Mouse (Mus musculus) intestine, embryonic 14.5 days (tissue): ENCODE data around the gene Mpz. TPM values are rescaled to one million over a fixed set of nuclear protein-coding genes. Genes with fewer than 3 reads are reported as not detected.

Experiments used
- ATAC-seq: fragments of 200-750 bp; cut with Nextera tagmentation; replicated peaks from 2 replicates; pipeline ENCODE4 v1.8.0; 2017; ENCODE audit warnings: low read depth, moderate number of reproducible peaks, moderate TSS enrichment, moderate library complexity; ENCODE audit not compliant: low FRiP score, low TSS enrichment
- DNase-seq: peaks from one replicate; pipeline ENCODE4 v3.0.0-alpha.2; 2018; ENCODE audit warnings: low spot score
- H3K27ac ChIP-seq: fragments of 300-500 bp; sonication (generic); 2 replicates; pipeline ENCODE4 v1.5.1; 2014; ENCODE audit warnings: low read depth, mild to moderate bottlenecking, control low read depth
- H3K27me3 ChIP-seq: fragments of 300-500 bp; sonication (generic); replicated peaks from 2 replicates; pipeline ENCODE4 v1.6.1; 2014; ENCODE audit warnings: low read length, control low read depth; ENCODE audit not compliant: control insufficient read depth, insufficient read depth
- H3K36me3 ChIP-seq: fragments of 300-500 bp; sonication (generic); 2 replicates; pipeline ENCODE4 v1.6.1; 2014; ENCODE audit warnings: low read length, control low read depth; ENCODE audit not compliant: control insufficient read depth, insufficient read depth
- H3K4me1 ChIP-seq: fragments of 300-500 bp; sonication (generic); replicated peaks from 2 replicates; pipeline ENCODE4 v1.6.1; 2014; ENCODE audit warnings: low read length, control low read depth, mixed read lengths; ENCODE audit not compliant: control insufficient read depth, insufficient read depth
- H3K4me2 ChIP-seq: fragments of 300-500 bp; sonication (generic); 2 replicates; pipeline ENCODE4 v1.6.1; 2014; ENCODE audit warnings: low read length
- H3K4me3 ChIP-seq: fragments of 300-500 bp; sonication (generic); 2 replicates; pipeline ENCODE4 v1.5.1; 2014; ENCODE audit warnings: low read depth, low read length, control low read depth, mixed read lengths
- H3K9ac ChIP-seq: fragments of 300-500 bp; sonication (generic); 2 replicates; pipeline ENCODE4 v1.6.1; 2014; ENCODE audit warnings: mild to moderate bottlenecking, low read length
- H3K9me3 ChIP-seq: fragments of 300-500 bp; sonication (generic); 2 replicates; pipeline ENCODE4 v1.6.1; 2016; ENCODE audit warnings: low read length, control low read depth; ENCODE audit not compliant: control insufficient read depth
- WGBS: fragments of 180-500 bp; shearing (Covaris S2); extraction: QIAGEN DNeasy Blood & Tissue Kit; methylation state at CpG from one replicate; pipeline ENCODE4 v1.1.7; 2014; 5-methylcytosine and 5-hydroxymethylcytosine counted together
- polyA plus RNA-seq: library from polyadenylated mRNA; unstranded; fragments of >200 nt; fragmentation: Nextera tagmentation; extraction: Ambion mirVana; gene quantifications from 2 replicates; pipeline ENCODE4 v1.2.1, GENCODE M21; 2014

Gene Mpz
- polyA plus RNA-seq, 1 experiment from 2014 or later = 0.49 TPM

DNA sequence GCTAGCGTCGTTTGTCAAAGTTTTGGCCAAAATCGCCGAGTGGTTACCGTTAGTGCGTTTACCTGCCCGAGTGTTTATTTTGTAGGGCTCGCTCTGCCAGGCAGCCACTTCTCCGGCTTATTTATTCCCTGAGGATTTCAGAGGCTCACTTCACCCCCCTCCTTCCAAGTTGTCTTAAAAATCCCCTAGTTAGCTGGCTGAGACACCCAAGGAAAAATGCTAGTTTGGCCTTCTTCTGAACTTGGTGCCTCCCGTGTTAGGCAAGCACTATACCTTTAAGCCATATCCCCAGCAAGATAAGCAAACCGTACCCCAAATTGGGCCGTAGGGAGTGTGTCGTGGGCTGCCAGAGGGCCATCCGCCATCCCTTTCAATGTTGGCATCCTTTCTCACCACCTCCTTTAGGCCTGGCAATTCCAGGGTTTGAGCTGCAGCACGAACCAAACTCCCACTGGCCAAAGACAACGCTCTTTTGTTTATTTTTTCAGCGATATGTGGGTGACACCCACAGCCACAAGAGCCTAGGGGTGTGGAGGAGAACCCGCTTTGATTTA is 404 bp downstream of the Mpz start:
- no peaks in the 10 kb centered on the region for H3K27me3 ChIP-seq
- peak overlapping the region; percentile 78 for H3K4me2 ChIP-seq
- no peaks in the 10 kb centered on the region for H3K9me3 ChIP-seq
- H3K9ac ChIP-seq = peak overlapping the region; percentile 40
- 5% methylated on average over 18 of the region's 18 CpGs for WGBS
- no peak for DNase-seq
- peak overlapping the region; percentile 86 for H3K4me3 ChIP-seq
- peak overlapping the region; percentile 20; the same call in 1 of the 2 replicates for H3K27ac ChIP-seq
- H3K36me3 ChIP-seq = peaks cover under 1% of the 10 kb centered on the region; the same call in 1 of the 2 replicates
- peaks cover 10% of the 10 kb centered on the region for H3K4me1 ChIP-seq
- peak; percentile 52; the same call in 1 of the 2 replicates for ATAC-seq

DNA sequence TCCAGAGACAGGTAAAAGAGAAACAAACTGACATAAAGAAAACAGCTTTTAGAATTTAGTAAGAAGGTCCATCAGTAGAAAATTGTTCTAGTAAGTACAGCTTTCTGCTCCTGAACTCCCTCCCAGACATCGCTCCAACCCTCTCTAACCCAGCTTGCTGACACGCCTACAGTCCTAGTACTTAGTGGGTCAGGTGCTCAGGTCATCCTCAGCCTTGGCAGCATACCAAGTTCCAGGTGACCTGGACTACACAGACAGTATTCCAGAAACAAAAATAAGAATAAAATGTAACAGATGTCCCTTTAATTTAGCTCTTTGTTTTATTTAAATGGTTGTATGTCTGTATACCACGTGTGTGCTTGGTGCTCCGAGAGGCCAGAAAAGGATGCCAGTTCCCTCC is 1.5 kb downstream of the Mpz start:
- Histone ChIP-seq H3K9ac (no peak overlapping the region), H3K4me2 (no peak overlapping the region), H3K36me3 (no peaks in the 10 kb centered on the region), H3K27me3 (no peaks in the 10 kb centered on the region; the same call in 1 of the 2 replicates), H3K27ac (no peak overlapping the region), H3K4me1 (peaks cover 10% of the 10 kb centered on the region), H3K9me3 (no peaks in the 10 kb centered on the region), H3K4me3 (no peak overlapping the region)
- WGBS = 84% methylated on average over 4 of the region's 4 CpGs
- ATAC-seq (no peak), DNase-seq (no peak)

DNA sequence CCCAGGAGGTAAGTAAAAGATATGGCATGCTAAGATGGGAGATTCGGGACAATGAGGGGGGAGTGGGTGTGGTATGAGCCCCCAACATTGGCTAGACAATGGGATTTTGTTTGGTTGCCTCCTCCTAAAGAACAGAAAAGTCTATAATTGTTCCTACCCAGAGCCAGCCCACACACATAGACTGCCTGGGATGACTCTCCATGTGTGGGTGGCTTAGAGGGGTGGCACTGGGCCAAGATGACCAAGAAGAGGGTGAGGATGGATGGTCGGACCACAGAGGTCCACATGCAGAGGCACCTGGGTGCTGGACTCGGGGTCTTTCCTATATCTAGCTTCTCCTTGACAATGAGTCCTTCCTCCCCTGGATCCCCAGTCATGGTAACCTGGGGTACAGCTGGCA is 6.1 kb downstream of the Mpz start:
- Histone ChIP-seq H3K4me1 (peaks cover 13% of the 10 kb centered on the region), H3K9ac (no peak overlapping the region), H3K36me3 (no peaks in the 10 kb centered on the region), H3K9me3 (no peaks in the 10 kb centered on the region), H3K4me2 (no peak overlapping the region), H3K4me3 (no peak overlapping the region), H3K27ac (no peak overlapping the region), H3K27me3 (peaks cover 19% of the 10 kb centered on the region)
- WGBS = 73% methylated on average over 3 of the region's 3 CpGs
- no peak for ATAC-seq
- DNase-seq = no peak

DNA sequence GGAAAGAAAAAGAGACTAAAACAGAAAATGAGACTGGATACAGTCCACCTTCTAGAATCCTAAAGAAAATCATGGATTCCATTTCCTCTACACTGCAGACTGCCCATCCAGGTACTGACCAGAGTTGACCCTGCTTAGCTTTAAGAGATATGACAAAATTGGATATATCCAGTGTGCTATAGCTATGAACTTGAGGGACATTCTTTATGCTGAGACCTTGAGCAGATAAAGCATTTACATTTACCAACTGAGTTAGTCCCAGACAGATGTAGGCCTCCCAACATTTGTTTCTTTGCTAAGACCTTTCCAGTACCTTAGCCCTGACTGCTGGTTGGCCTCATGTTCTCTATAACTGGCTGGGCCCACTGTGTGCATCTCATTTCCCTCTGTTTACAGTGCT is 7.5 kb downstream of the Mpz start:
- H3K36me3 ChIP-seq = no peaks in the 10 kb centered on the region
- no peak overlapping the region for H3K27ac ChIP-seq
- no peak overlapping the region for H3K9ac ChIP-seq
- no peak overlapping the region for H3K4me3 ChIP-seq
- peaks cover 19% of the 10 kb centered on the region for H3K27me3 ChIP-seq
- no peak overlapping the region for H3K4me2 ChIP-seq
- no peaks in the 10 kb centered on the region for H3K9me3 ChIP-seq
- ATAC-seq = no peak
- peaks cover 13% of the 10 kb centered on the region for H3K4me1 ChIP-seq
- no peak for DNase-seq

DNA sequence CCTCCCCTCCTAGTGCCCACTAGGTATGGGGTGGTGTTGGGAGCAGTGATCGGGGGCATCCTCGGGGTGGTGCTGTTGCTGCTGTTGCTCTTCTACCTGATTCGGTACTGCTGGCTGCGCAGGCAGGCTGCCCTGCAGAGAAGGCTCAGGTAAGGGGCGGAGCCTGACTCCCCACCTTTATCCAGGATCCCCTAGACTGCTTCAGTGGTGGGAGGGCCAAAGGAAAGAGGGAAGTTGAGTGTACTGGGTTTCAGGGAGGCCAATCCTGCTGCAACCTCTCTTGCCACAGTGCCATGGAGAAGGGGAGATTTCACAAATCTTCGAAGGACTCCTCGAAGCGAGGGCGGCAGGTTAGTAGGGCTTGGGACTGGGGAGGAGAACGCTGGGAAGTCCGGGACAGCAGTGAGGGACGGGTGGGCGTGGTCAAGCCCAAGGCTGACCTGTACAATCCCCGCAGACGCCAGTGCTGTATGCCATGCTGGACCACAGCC is 9.0 kb downstream of the Mpz start:
- H3K9ac ChIP-seq = 0 out of 2 replicates have a peak overlapping the region, but pooled peaks have one; percentile 3
- H3K4me3 ChIP-seq = peak overlapping the region; percentile 18
- H3K4me2 ChIP-seq = peak overlapping the region; percentile 49
- H3K9me3 ChIP-seq = no peaks in the 10 kb centered on the region
- H3K27ac ChIP-seq = no peak overlapping the region
- peak; percentile 57; the same call in 1 of the 2 replicates for ATAC-seq
- no peaks in the 10 kb centered on the region for H3K36me3 ChIP-seq
- H3K27me3 ChIP-seq = peaks cover 19% of the 10 kb centered on the region
- H3K4me1 ChIP-seq = peaks cover 13% of the 10 kb centered on the region
- peak; percentile 60 for DNase-seq
- WGBS = 5% methylated on average over 15 of the region's 15 CpGs

DNA sequence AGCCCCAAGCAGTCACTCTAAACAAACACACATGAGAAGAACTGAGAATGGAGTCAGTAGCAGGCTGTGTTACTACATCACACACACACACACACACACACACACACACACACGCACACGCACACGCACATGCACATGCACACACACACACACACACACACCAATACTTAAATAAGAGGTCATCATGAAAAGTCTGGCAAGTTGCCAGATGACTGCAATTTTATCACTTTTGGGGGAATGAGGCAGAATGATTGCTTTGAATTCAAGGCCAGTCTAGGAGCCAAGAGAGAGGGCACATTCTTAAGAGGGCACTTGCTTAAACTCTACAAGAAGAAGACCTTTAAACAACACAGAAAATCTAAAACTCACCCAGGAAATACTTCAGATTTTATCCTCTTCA is 12.0 kb downstream of the Mpz start:
- ATAC-seq = no peak
- no peak overlapping the region for H3K27ac ChIP-seq
- 81% methylated on average over 3 of the region's 3 CpGs for WGBS

DNA sequence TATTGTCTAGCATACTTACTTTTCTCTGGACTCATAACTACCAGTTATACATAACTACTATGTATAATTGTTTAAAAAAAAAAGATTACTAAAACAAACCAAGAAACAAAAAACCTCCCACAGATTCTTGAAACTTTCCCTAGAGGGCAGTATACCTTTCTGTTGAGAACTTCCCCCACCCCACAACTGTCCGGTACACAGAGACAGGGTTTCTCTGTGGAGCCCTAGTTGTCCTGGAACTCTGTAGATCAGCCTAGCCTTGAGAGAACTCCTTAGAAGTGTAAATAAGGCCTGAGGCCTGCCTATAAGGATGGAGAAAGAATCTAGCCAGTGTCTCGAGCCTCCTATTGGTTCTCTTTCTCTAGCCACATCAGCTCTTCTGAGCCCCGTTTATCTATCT is 13.7 kb downstream of the Mpz start:
- Histone ChIP-seq H3K9me3 (no peaks in the 10 kb centered on the region), H3K4me2 (no peak overlapping the region), H3K4me1 (peaks cover 12% of the 10 kb centered on the region), H3K27ac (no peak overlapping the region), H3K36me3 (no peaks in the 10 kb centered on the region), H3K27me3 (peaks cover 3% of the 10 kb centered on the region; the same call in 1 of the 2 replicates), H3K9ac (no peak overlapping the region), H3K4me3 (no peak overlapping the region)
- DNase-seq (no peak), ATAC-seq (no peak)
- 39% methylated on average over 3 of the region's 3 CpGs for WGBS

More for the DNA sequence above, 12.0 kb downstream of the Mpz start:
- Histone ChIP-seq H3K9ac (no peak overlapping the region), H3K27me3 (peaks cover 17% of the 10 kb centered on the region), H3K9me3 (no peaks in the 10 kb centered on the region), H3K4me1 (peaks cover 13% of the 10 kb centered on the region), H3K4me3 (no peak overlapping the region), H3K36me3 (no peaks in the 10 kb centered on the region), H3K4me2 (no peak overlapping the region)
- DNase-seq = no peak

DNA sequence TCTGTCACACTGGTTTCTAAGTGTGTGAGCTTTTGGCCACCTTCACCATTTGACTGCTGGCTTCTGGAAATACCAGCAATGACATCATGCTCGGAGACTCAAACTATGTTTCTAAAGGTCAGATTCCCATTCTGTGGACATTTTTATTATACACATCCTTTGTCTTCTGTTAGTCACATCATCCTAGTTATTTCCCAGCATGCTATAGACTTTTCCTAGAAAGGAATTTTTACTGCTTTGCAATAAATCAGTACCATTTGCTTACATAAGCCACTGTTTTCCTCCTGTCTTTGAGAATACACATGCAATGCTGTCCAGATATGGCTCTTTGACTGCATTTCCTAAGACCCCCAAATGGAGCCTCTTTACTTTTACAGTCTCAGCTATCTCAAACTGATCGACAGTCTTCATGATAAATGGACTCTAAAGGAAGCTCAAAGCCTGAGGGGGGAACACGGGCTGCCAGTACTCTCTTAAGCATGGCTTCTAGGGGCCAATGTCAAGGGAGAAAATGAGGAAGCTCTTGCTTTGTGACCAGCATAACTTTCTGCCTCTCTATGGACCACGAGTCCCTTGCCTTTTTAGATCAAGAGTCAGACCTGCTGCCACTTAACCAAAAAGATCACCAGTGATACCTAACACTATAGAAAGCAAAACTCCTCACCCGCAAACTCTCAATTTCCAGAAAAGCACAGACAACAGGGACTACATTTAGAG is 15.3 kb downstream of the Mpz start:
- no peaks in the 10 kb centered on the region for H3K36me3 ChIP-seq
- no peak overlapping the region for H3K27ac ChIP-seq
- H3K4me2 ChIP-seq = no peak overlapping the region
- no peaks in the 10 kb centered on the region for H3K27me3 ChIP-seq
- WGBS = 44% methylated on average over 5 of the region's 5 CpGs
- no peaks in the 10 kb centered on the region for H3K9me3 ChIP-seq
- H3K9ac ChIP-seq = no peak overlapping the region
- H3K4me3 ChIP-seq = no peak overlapping the region
- ATAC-seq (no peak), DNase-seq (no peak)
- peaks cover 2% of the 10 kb centered on the region; the same call in 1 of the 2 replicates for H3K4me1 ChIP-seq
